Mouse (Mus musculus) urinary bladder, adult 18-20 months (tissue): ENCODE measurements around the gene Lrp5.

ENCODE experiments used
- DNase-seq, 2 experiments: peaks; one replicate each; pipeline ENCODE4 v3.0.0; 2022; ENCODE audit warnings: low spot score in 2 of 2, mixed read lengths in 2 of 2

The Lrp5 gene

GRCm38 (mm10) chr19:3656144-3656543 lies 30.2 kb downstream of the Lrp5 start:
- no peak for DNase-seq

GRCm38 (mm10) chr19:3654940-3655339 lies 31.4 kb downstream of the Lrp5 start:
- DNase-seq: no peak

GRCm38 (mm10) chr19:3654058-3654457 lies 32.3 kb downstream of the Lrp5 start:
- peak in 1 of 2 experiments; percentile 34 for DNase-seq

GRCm38 (mm10) chr19:3653508-3653907 lies 32.9 kb downstream of the Lrp5 start:
- DNase-seq: no peak

GRCm38 (mm10) chr19:3651989-3652388 lies 34.4 kb downstream of the Lrp5 start:
- no peak for DNase-seq

GRCm38 (mm10) chr19:3651220-3651619 lies 35.1 kb downstream of the Lrp5 start:
- no peak for DNase-seq

- DNase-seq: no peak
These were observed 35.9 kb downstream of the Lrp5 start for GRCm38 (mm10) chr19:3650448-3650847.

- DNase-seq: no peak
These were observed 37.4 kb downstream of the Lrp5 start for GRCm38 (mm10) chr19:3648830-3649450.

GRCm38 (mm10) chr19:3647999-3648398 lies 38.4 kb downstream of the Lrp5 start:
- no peak for DNase-seq

- no peak for DNase-seq
These were observed 40.6 kb downstream of the Lrp5 start for GRCm38 (mm10) chr19:3645813-3646212.

- DNase-seq: no peak
These were observed 41.0 kb downstream of the Lrp5 start for GRCm38 (mm10) chr19:3645318-3645717.

GRCm38 (mm10) chr19:3639561-3639960 lies 46.8 kb downstream of the Lrp5 start:
- no peak for DNase-seq

GRCm38 (mm10) chr19:3638698-3639097 lies 47.7 kb downstream of the Lrp5 start:
- DNase-seq: peak; percentile 37 to 45

GRCm38 (mm10) chr19:3632018-3632417 lies 54.3 kb downstream of the Lrp5 start:
- peak; percentile 28 to 57 for DNase-seq

GRCm38 (mm10) chr19:3631431-3631830 lies 54.9 kb downstream of the Lrp5 start:
- DNase-seq: no peak

GRCm38 (mm10) chr19:3630486-3630885 lies 55.9 kb downstream of the Lrp5 start:
- DNase-seq: no peak

- no peak for DNase-seq
These were observed 56.3 kb downstream of the Lrp5 start for GRCm38 (mm10) chr19:3630027-3630426.

- DNase-seq: no peak
These were observed 58.1 kb downstream of the Lrp5 start for GRCm38 (mm10) chr19:3628223-3628622.

GRCm38 (mm10) chr19:3625111-3625510 lies 61.3 kb downstream of the Lrp5 start:
- no peak for DNase-seq

GRCm38 (mm10) chr19:3623824-3624223 lies 62.5 kb downstream of the Lrp5 start:
- peak in 1 of 2 experiments; percentile 51 for DNase-seq

- no peak for DNase-seq
These were observed 63.1 kb downstream of the Lrp5 start for GRCm38 (mm10) chr19:3623294-3623693.

- DNase-seq: no peak
These were observed 65.5 kb downstream of the Lrp5 start for GRCm38 (mm10) chr19:3620871-3621270.

GRCm38 (mm10) chr19:3619359-3619758 lies 67.0 kb downstream of the Lrp5 start:
- DNase-seq: no peak

GRCm38 (mm10) chr19:3613991-3614390 lies 72.4 kb downstream of the Lrp5 start:
- DNase-seq: no peak
